Mouse (Mus musculus) lung, adult 2 months (tissue): ENCODE results near the gene Sbk2.

Source experiments
- CTCF ChIP-seq: fragments of 200-500 bp; IDR thresholded peaks from 2 replicates; pipeline ENCODE4 v1.5.1; 2011; ENCODE audit warnings: mild to moderate bottlenecking, low read length, control low read depth; ENCODE audit not compliant: insufficient read depth
- POLR2A ChIP-seq: fragments of 200-500 bp; IDR thresholded peaks from 2 replicates; pipeline ENCODE4 v1.6.1; 2011; ENCODE audit warnings: low read depth, mild to moderate bottlenecking, control low read depth, low read length, borderline replicate concordance; ENCODE audit errors: extremely low read depth

DNA sequence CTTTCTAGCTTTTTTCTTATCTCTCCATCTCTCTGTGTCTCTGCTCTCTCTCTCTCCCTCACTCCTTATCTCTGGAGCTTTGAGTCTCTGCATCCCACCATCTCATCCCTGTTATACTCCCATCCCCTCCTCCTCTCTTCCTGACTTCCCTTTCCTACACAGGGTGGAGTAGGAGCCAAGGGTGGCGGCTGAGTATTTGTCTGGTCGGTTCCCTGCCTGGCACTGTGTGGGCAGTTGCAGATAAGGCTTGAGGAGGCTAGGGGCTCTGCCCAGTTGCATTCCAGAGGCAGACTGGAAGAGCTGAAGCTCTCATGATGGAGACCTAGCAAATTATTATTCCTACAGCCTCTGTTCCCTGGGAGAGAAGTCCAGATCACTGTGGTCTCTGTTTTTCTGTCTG lies 24.0 kb upstream of the Sbk2 start:
- TF ChIP-seq CTCF (no peak), POLR2A (no peak)
